In genomic region chr12:112627097-112627881, GRCm38 (mm10) we compare ENCODE assay signal across 10 mouse cellular contexts. TPM values are rescaled to one million over a fixed set of nuclear protein-coding genes. Genes with fewer than 3 reads are reported as not detected.
A peak's percentile ranks its signal among the peaks of the same experiment; 100 is the strongest.
DNase-seq lines count a peak whose midpoint lies in the region; ATAC-seq and TF ChIP-seq lines count a peak whose summit lies in the region.
"Had no signal": no experiment of that assay in that cellular context is flagged by ENCODE, and none has a peak within 500 bp of the region (broad histone marks: within the 10 kb centered on the region; RNA-seq: fewer than 3 reads in every experiment).

No protein-coding gene starts in this region.

- H3K79me2 ChIP-seq in macrophage (ENCODE audit: inconsistent target), result no peaks in the 10 kb centered on the region

- H3K4me1 ChIP-seq in limb, embryonic 11.5 days (ENCODE audit: control insufficient read depth, insufficient read depth, low read length), result peaks cover 15% of the 10 kb centered on the region; the same call in 1 of the 2 replicates
- H3K4me1 ChIP-seq in limb, embryonic 10.5 days, result peaks cover 47% of the 10 kb centered on the region
- no peaks in the 10 kb centered on the region for H3K4me1 ChIP-seq in ES-Bruce4 (ENCODE audit: control insufficient read depth, insufficient read depth, low read length)
- peaks cover 42% of the 10 kb centered on the region for H3K4me1 ChIP-seq in forebrain, embryonic 10.5 days

- H3K27ac ChIP-seq in limb, embryonic 11.5 days (replicated peaks; ENCODE audit: low read depth, low read length), result no peak overlapping the region
- no peak overlapping the region; the same call in 1 of the 2 replicates for H3K27ac ChIP-seq in limb, embryonic 10.5 days
- H3K27ac ChIP-seq in ES-Bruce4 (ENCODE audit: insufficient read depth, low read length) (no peak overlapping the region), macrophage (peak overlapping the region; percentile 98)
- no peak overlapping the region for H3K27ac ChIP-seq in forebrain, embryonic 10.5 days

- no peak for ATAC-seq in CD4-positive, CD25-positive, alpha-beta regulatory T cell, adult 4 months
- no peak for ATAC-seq in limb, embryonic 11.5 days (ENCODE audit: insufficient number of reproducible peaks, low FRiP score, low TSS enrichment, low read depth)

- no peak for TF ChIP-seq POLR2A in ES-Bruce4 (IDR thresholded peaks at IDR 0.05; ENCODE audit: insufficient read depth, low read length)

- WGBS in limb, embryonic 11.5 days, result 60% methylated on average over 7 of the region's 7 CpGs
- WGBS in limb, embryonic 10.5 days, result 58% methylated on average over 7 of the region's 7 CpGs
- 61% methylated on average over 6 of the region's 7 CpGs for WGBS in macrophage (ENCODE audit: missing documents)
- WGBS in forebrain, embryonic 10.5 days, result 64% methylated on average over 7 of the region's 7 CpGs

- TF ChIP-seq EP300 in ES-Bruce4 (IDR thresholded peaks at IDR 0.05; ENCODE audit: insufficient read depth, low read depth, low read length), result no peak

- no peak overlapping the region for H3K4me2 ChIP-seq in limb, embryonic 11.5 days (ENCODE audit: low read depth, severe bottlenecking)
- H3K4me2 ChIP-seq: kidney, embryonic 15.5 days had no signal

- no peak overlapping the region for H3K9ac ChIP-seq in limb, embryonic 11.5 days (ENCODE audit: low read length)
- no peak overlapping the region for H3K9ac ChIP-seq in ES-Bruce4 (ENCODE audit: low read depth, poor library complexity, severe bottlenecking)
- H3K9ac ChIP-seq: kidney, embryonic 15.5 days had no signal

- no peaks in the 10 kb centered on the region for H3K36me3 ChIP-seq in limb, embryonic 11.5 days (ENCODE audit: control insufficient read depth, insufficient read depth, low read length)
- no peaks in the 10 kb centered on the region for H3K36me3 ChIP-seq in limb, embryonic 10.5 days
- H3K36me3 ChIP-seq in ES-Bruce4 (ENCODE audit: control insufficient read depth, insufficient read depth, low read length, poor library complexity, severe bottlenecking) (no peaks in the 10 kb centered on the region), macrophage (ENCODE audit: inconsistent target) (no peaks in the 10 kb centered on the region)
- no peaks in the 10 kb centered on the region for H3K36me3 ChIP-seq in forebrain, embryonic 10.5 days (replicated peaks)
- H3K36me3 ChIP-seq: kidney, embryonic 15.5 days had no signal

- H3K4me3 ChIP-seq in limb, embryonic 11.5 days (ENCODE audit: low read depth, low read length), result no peak overlapping the region
- H3K4me3 ChIP-seq in limb, embryonic 10.5 days, result no peak overlapping the region
- H3K4me3 ChIP-seq in ES-Bruce4 (ENCODE audit: low read depth, low read length) (no peak overlapping the region), macrophage (ENCODE audit: inconsistent target) (no peak overlapping the region)
- H3K4me3 ChIP-seq in forebrain, embryonic 10.5 days, result no peak overlapping the region
- H3K4me3 ChIP-seq: kidney, embryonic 15.5 days had no signal

- no peaks in the 10 kb centered on the region for H3K9me3 ChIP-seq in limb, embryonic 11.5 days (ENCODE audit: control insufficient read depth, low read length)
- no peaks in the 10 kb centered on the region for H3K9me3 ChIP-seq in limb, embryonic 10.5 days (replicated peaks)
- H3K9me3 ChIP-seq in ES-Bruce4 (replicated peaks; ENCODE audit: control insufficient read depth, insufficient read depth, low read length, poor library complexity, severe bottlenecking), result no peaks in the 10 kb centered on the region
- no peaks in the 10 kb centered on the region for H3K9me3 ChIP-seq in forebrain, embryonic 10.5 days
- H3K9me3 ChIP-seq: kidney, embryonic 15.5 days had no signal

- peak; percentile 52 for DNase-seq in CD4-positive, CD25-positive, alpha-beta regulatory T cell, adult 2 months (ENCODE audit: low read depth, low spot score)
- peak; percentile 49 for DNase-seq in limb, embryonic 11.5 days (ENCODE audit: low spot score)
- DNase-seq in limb, embryonic 10.5 days (ENCODE audit: low spot score), result no peak
- DNase-seq in urinary bladder, adult 2 months (ENCODE audit: low spot score), result no peak
- no peak for DNase-seq in forebrain, embryonic 10.5 days (ENCODE audit: extremely low spot score, low spot score)
- DNase-seq: heart, adult 18-20 months had no signal

- no peaks in the 10 kb centered on the region for H3K27me3 ChIP-seq in limb, embryonic 11.5 days (ENCODE audit: control insufficient read depth, insufficient read depth, low read length)
- H3K27me3 ChIP-seq in limb, embryonic 10.5 days (ENCODE audit: low read depth, poor library complexity, severe bottlenecking), result peaks cover 4% of the 10 kb centered on the region
- H3K27me3 ChIP-seq in ES-Bruce4 (ENCODE audit: control insufficient read depth, insufficient read depth, low read length, poor library complexity, severe bottlenecking), result no peaks in the 10 kb centered on the region
- H3K27me3 ChIP-seq in forebrain, embryonic 10.5 days (ENCODE audit: poor library complexity, severe bottlenecking), result peaks cover 14% of the 10 kb centered on the region

- peak; percentile 88 for TF ChIP-seq CTCF in ES-Bruce4 (IDR thresholded peaks at IDR 0.05; ENCODE audit: low read depth, low read length)

RNA-seq across cellular contexts. Expression of gene Adssl1, which starts 7.4 kb away (rescaled TPM):
- polyA plus RNA-seq in CD4-positive, CD25-positive, alpha-beta regulatory T cell, adult 4 months (2017; shearing (Covaris generic)), result 1 to 10 TPM; 2.0 to 2.3 TPM
- 4.4 and 5.1 TPM in 2 replicates for polyA plus RNA-seq in limb, embryonic 11.5 days (2014; fragmentation: Nextera tagmentation; extraction: Ambion mirVana)
- polyA plus RNA-seq in limb, embryonic 10.5 days (2016; fragmentation: Nextera tagmentation; extraction: Ambion mirVana), result 1.9 and 3.0 TPM in 2 replicates
- 6.6 and 8.7 TPM in 2 replicates for polyA plus RNA-seq in ES-Bruce4 (2011; ENCODE audit: insufficient read depth, insufficient read length, low read depth, missing spikeins)
- 10 to 100 TPM in 13 of 26 experiments, 1 to 10 TPM in 13; 2.6 to 59.5 (median 10.7) TPM for total RNA-seq in macrophage (2018; cell fraction: chromatin; rRNA removed)
- total RNA-seq in macrophage (2018; cell fraction: cytosol; rRNA removed), result 10 to 100 TPM in 25 of 26 experiments, 1 to 10 TPM in 1; 9.8 to 60.0 (median 28.1) TPM
- 10 to 100 TPM in 14 of 26 experiments, 1 to 10 TPM in 12; 5.0 to 69.9 (median 11.8) TPM for total RNA-seq in macrophage (2018; cell fraction: nucleus; rRNA removed)
- 33.0 to 157 TPM (median 71.6 TPM) in 3 replicates for polyA plus RNA-seq in macrophage (2018)
- 19.5 and 26.9 TPM in 2 replicates for polyA plus RNA-seq in urinary bladder, adult 2 months (2012; rRNA removed)
- polyA plus RNA-seq in forebrain, embryonic 10.5 days (2016; fragmentation: Nextera tagmentation; extraction: Ambion mirVana), result 4.9 and 6.6 TPM in 2 replicates

RNA-seq across cellular contexts. Expression of gene Siva1, which starts 17.2 kb away (rescaled TPM):
- 10 to 100 TPM; 30.9 to 37.1 TPM for polyA plus RNA-seq in CD4-positive, CD25-positive, alpha-beta regulatory T cell, adult 4 months (2017; shearing (Covaris generic))
- 294 TPM in 2 replicates for polyA plus RNA-seq in limb, embryonic 11.5 days (2014; fragmentation: Nextera tagmentation; extraction: Ambion mirVana)
- polyA plus RNA-seq in limb, embryonic 10.5 days (2016; fragmentation: Nextera tagmentation; extraction: Ambion mirVana), result 359 and 361 TPM in 2 replicates
- 103 and 104 TPM in 2 replicates for polyA plus RNA-seq in ES-Bruce4 (2011; ENCODE audit: insufficient read depth, insufficient read length, low read depth, missing spikeins)
- 10 to 100 TPM in 9 of 26 experiments, 1 to 10 TPM in 16, not detected in 1; 1.1 to 26.5 (median 6.5) TPM for total RNA-seq in macrophage (2018; cell fraction: chromatin; rRNA removed)
- total RNA-seq in macrophage (2018; cell fraction: cytosol; rRNA removed), result 10 to 100 TPM; 12.1 to 26.8 (median 20.1) TPM
- 10 to 100 TPM in 11 of 26 experiments, 1 to 10 TPM in 15; 2.3 to 45.8 (median 8.3) TPM for total RNA-seq in macrophage (2018; cell fraction: nucleus; rRNA removed)
- polyA plus RNA-seq in macrophage (2018), result 5.6 to 43.8 TPM (median 19.5 TPM) in 3 replicates
- polyA plus RNA-seq in urinary bladder, adult 2 months (2012; rRNA removed), result 62.6 and 71.8 TPM in 2 replicates
- polyA plus RNA-seq in forebrain, embryonic 10.5 days (2016; fragmentation: Nextera tagmentation; extraction: Ambion mirVana), result 361 and 369 TPM in 2 replicates

RNA-seq across cellular contexts. Expression of gene Inf2, which starts 38.7 kb away (rescaled TPM):
- 10 to 100 TPM in 1 of 2 experiments, 1 to 10 TPM in 1; 9.1 to 12.2 TPM for polyA plus RNA-seq in CD4-positive, CD25-positive, alpha-beta regulatory T cell, adult 4 months (2017; shearing (Covaris generic))
- polyA plus RNA-seq in limb, embryonic 11.5 days (2014; fragmentation: Nextera tagmentation; extraction: Ambion mirVana), result 2.2 and 2.4 TPM in 2 replicates
- polyA plus RNA-seq in limb, embryonic 10.5 days (2016; fragmentation: Nextera tagmentation; extraction: Ambion mirVana), result 1.3 and 1.6 TPM in 2 replicates
- 28.2 and 28.3 TPM in 2 replicates for polyA plus RNA-seq in ES-Bruce4 (2011; ENCODE audit: insufficient read depth, insufficient read length, low read depth, missing spikeins)
- 100 to 1,000 TPM in 3 of 26 experiments, 10 to 100 TPM in 23; 10.2 to 397 (median 25.5) TPM for total RNA-seq in macrophage (2018; cell fraction: chromatin; rRNA removed)
- total RNA-seq in macrophage (2018; cell fraction: cytosol; rRNA removed), result 10 to 100 TPM in 12 of 26 experiments, 1 to 10 TPM in 14; 2.1 to 23.7 (median 7.4) TPM
- 10 to 100 TPM in 16 of 26 experiments, 1 to 10 TPM in 10; 4.2 to 93.0 (median 16.7) TPM for total RNA-seq in macrophage (2018; cell fraction: nucleus; rRNA removed)
- 6.8 to 20.9 TPM (median 9.4 TPM) in 3 replicates for polyA plus RNA-seq in macrophage (2018)
- polyA plus RNA-seq in urinary bladder, adult 2 months (2012; rRNA removed), result 37.4 and 52.8 TPM in 2 replicates
- polyA plus RNA-seq in forebrain, embryonic 10.5 days (2016; fragmentation: Nextera tagmentation; extraction: Ambion mirVana), result 1.1 and 1.3 TPM in 2 replicates

RNA-seq across cellular contexts. Expression of gene Akt1, which starts 47.4 kb away (rescaled TPM):
- 10 to 100 TPM; 14.6 to 18.4 TPM for polyA plus RNA-seq in CD4-positive, CD25-positive, alpha-beta regulatory T cell, adult 4 months (2017; shearing (Covaris generic))
- polyA plus RNA-seq in limb, embryonic 11.5 days (2014; fragmentation: Nextera tagmentation; extraction: Ambion mirVana), result 95.4 and 113 TPM in 2 replicates
- polyA plus RNA-seq in limb, embryonic 10.5 days (2016; fragmentation: Nextera tagmentation; extraction: Ambion mirVana), result 59.3 and 82.8 TPM in 2 replicates
- 70.4 and 78.0 TPM in 2 replicates for polyA plus RNA-seq in ES-Bruce4 (2011; ENCODE audit: insufficient read depth, insufficient read length, low read depth, missing spikeins)
- 100 to 1,000 TPM in 20 of 26 experiments, 10 to 100 TPM in 6; 46.0 to 331 (median 122) TPM for total RNA-seq in macrophage (2018; cell fraction: chromatin; rRNA removed)
- total RNA-seq in macrophage (2018; cell fraction: cytosol; rRNA removed), result 100 to 1,000 TPM in 25 of 26 experiments, 10 to 100 TPM in 1; 98.0 to 240 (median 160) TPM
- total RNA-seq in macrophage (2018; cell fraction: nucleus; rRNA removed), result 100 to 1,000 TPM in 16 of 26 experiments, 10 to 100 TPM in 10; 69.7 to 196 (median 103) TPM
- polyA plus RNA-seq in macrophage (2018), result 174 to 203 TPM (median 184 TPM) in 3 replicates
- 149 and 150 TPM in 2 replicates for polyA plus RNA-seq in urinary bladder, adult 2 months (2012; rRNA removed)
- 39.2 and 41.9 TPM in 2 replicates for polyA plus RNA-seq in forebrain, embryonic 10.5 days (2016; fragmentation: Nextera tagmentation; extraction: Ambion mirVana)

RNA-seq across cellular contexts. Expression of gene Zbtb42, which starts 51.3 kb away (rescaled TPM):
- polyA plus RNA-seq in CD4-positive, CD25-positive, alpha-beta regulatory T cell, adult 4 months (2017; shearing (Covaris generic)), result 1 to 10 TPM; 2.8 to 2.9 TPM
- 0.82 and 1.6 TPM in 2 replicates for polyA plus RNA-seq in limb, embryonic 11.5 days (2014; fragmentation: Nextera tagmentation; extraction: Ambion mirVana)
- polyA plus RNA-seq in limb, embryonic 10.5 days (2016; fragmentation: Nextera tagmentation; extraction: Ambion mirVana), result 1.4 and 2.7 TPM in 2 replicates
- polyA plus RNA-seq in ES-Bruce4 (2011; ENCODE audit: insufficient read depth, insufficient read length, low read depth, missing spikeins), result 2.2 and 5.0 TPM in 2 replicates
- 1 to 10 TPM in 19 of 26 experiments, under 1 TPM in 6, not detected in 1; 0.33 to 9.8 (median 1.9) TPM for total RNA-seq in macrophage (2018; cell fraction: chromatin; rRNA removed)
- total RNA-seq in macrophage (2018; cell fraction: cytosol; rRNA removed), result 10 to 100 TPM in 1 of 26 experiments, 1 to 10 TPM in 25; 1.1 to 13.8 (median 3.6) TPM
- 10 to 100 TPM in 2 of 26 experiments, 1 to 10 TPM in 24; 1.0 to 13.1 (median 3.1) TPM for total RNA-seq in macrophage (2018; cell fraction: nucleus; rRNA removed)
- polyA plus RNA-seq in macrophage (2018), result 3.2 to 4.7 TPM (median 3.5 TPM) in 3 replicates
- 18.0 and 20.5 TPM in 2 replicates for polyA plus RNA-seq in urinary bladder, adult 2 months (2012; rRNA removed)
- polyA plus RNA-seq in forebrain, embryonic 10.5 days (2016; fragmentation: Nextera tagmentation; extraction: Ambion mirVana), result 4.1 and 4.3 TPM in 2 replicates

Comparison
In these comparisons a context has a peak if more than half of its experiments do, and no peak if none do; other contexts are left out.
1. DNase-seq: peak in CD4-positive, CD25-positive, alpha-beta regulatory T cell, adult 2 months (single experiment) and limb, embryonic 11.5 days (single experiment); none in limb, embryonic 10.5 days (single experiment), urinary bladder, adult 2 months (single experiment) and forebrain, embryonic 10.5 days (single experiment).